Mouse (Mus musculus): Measurements from ENCODE around the gene Ttc39a. TPM values are rescaled to one million over a fixed set of nuclear protein-coding genes. Genes with fewer than 3 reads are reported as not detected.

Gene Ttc39a
- polyA plus RNA-seq (2014; fragmentation: Nextera tagmentation; extraction: Ambion mirVana) = 3.8 and 4.4 TPM in 2 replicates

DNA sequence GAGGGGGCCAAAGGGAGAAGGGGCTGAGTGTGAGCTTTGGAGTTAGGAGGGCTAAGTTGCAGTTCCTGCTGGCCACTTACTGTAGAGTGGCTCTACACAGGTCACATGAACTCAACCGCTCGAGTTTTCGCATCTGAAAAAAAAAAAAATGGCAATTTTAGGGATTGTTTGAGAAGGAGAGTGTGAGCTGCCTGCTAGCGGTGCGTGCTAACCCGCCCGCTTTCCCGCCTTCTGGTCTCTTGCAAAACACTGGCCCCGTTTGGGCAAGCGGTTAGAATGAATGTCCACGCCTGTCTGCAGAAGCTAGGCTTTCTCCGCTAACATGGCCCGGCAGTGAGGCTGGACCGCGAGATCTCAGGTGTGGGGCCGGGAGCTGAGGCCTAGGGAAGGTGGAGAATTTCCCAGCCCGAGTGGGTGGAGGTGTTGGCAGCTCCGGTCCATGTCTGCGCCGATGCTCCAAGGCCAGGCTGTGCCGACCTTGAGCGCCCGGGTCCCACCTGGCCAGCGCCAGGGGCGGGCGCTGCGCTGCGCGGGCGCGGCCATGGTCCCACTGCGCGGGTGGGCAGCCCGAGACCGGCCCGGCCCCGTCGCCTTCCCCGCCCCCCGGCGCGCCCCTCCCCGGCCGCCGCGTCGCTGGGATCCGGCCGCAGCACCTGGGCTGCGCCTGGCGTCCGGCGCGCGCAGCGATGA is at the start of gene Ttc39a:
Gene Ttc39a, plus strand, starts transcription at position 138 of the 690 bp plus-strand sequence.
- peak within 1 kb of the TSS; percentile 61 for H3K9ac ChIP-seq (ENCODE audit: low read length)
- 2% methylated on average over 56 of the region's 56 CpGs for WGBS

GRCm38 (mm10) chr4:109378107-109378506 is 28.3 kb upstream of the Ttc39a start:
- H3K9ac ChIP-seq (ENCODE audit: low read length) = no peak overlapping the region
- H3K36me3 ChIP-seq (ENCODE audit: control insufficient read depth, insufficient read depth, low read length) = no peaks in the 10 kb centered on the region; the same call in 1 of the 2 replicates
- no peak overlapping the region for H3K4me3 ChIP-seq (ENCODE audit: low read depth, low read length)
- H3K27ac ChIP-seq (ENCODE audit: low read depth, low read length) = no peak overlapping the region
- no peak overlapping the region for H3K4me2 ChIP-seq (ENCODE audit: low read depth, low read length, severe bottlenecking)
- H3K9me3 ChIP-seq (ENCODE audit: control insufficient read depth, low read length) = no peaks in the 10 kb centered on the region
- DNase-seq (ENCODE audit: low spot score) = no peak
- no peaks in the 10 kb centered on the region for H3K4me1 ChIP-seq (replicated peaks; ENCODE audit: control insufficient read depth, insufficient read depth, low read length)
- 83% methylated on average over 1 of the region's 1 CpGs for WGBS
- ATAC-seq (replicated peaks; ENCODE audit: low FRiP score) = no peak
- H3K27me3 ChIP-seq (ENCODE audit: control insufficient read depth, insufficient read depth, low read length) = no peaks in the 10 kb centered on the region

More for the DNA sequence above, at the start of gene Ttc39a:
- ATAC-seq (replicated peaks; ENCODE audit: low FRiP score) (peak; percentile 68), DNase-seq (ENCODE audit: low spot score) (peak; percentile 74)
- Histone ChIP-seq H3K27me3 (ENCODE audit: control insufficient read depth, insufficient read depth, low read length) (no peaks in the 10 kb centered on the region), H3K36me3 (ENCODE audit: control insufficient read depth, insufficient read depth, low read length) (no peaks in the 10 kb centered on the region), H3K4me3 (ENCODE audit: low read depth, low read length) (peak within 1 kb of the TSS; percentile 65), H3K27ac (ENCODE audit: low read depth, low read length) (no peak within 1 kb of the TSS; the same call in 1 of the 2 replicates), H3K9me3 (ENCODE audit: control insufficient read depth, low read length) (no peaks in the 10 kb centered on the region), H3K4me2 (ENCODE audit: low read depth, low read length, severe bottlenecking) (peak within 1 kb of the TSS; percentile 77), H3K4me1 (replicated peaks; ENCODE audit: control insufficient read depth, insufficient read depth, low read length) (peaks cover 6% of the 10 kb centered on the region; the same call in 1 of the 2 replicates)

DNA sequence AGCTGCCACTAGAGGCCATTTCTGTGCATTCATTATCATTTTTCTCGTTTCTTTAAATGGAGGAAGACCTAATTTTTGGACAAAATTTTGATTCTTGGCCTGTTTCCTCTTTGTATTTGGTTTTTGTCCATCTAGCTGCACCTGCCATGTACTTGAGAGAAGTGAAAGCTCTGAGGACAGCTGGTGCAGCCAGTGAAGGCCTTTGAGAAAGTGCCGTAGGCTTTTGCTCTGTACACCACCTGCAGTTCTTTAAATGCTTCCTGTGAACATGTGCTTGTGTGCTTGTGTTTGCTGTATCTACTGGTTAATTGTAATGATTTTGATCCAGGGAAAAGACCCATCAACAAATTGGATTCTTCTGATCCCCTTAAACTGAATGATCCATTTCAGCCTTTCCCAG is 24.0 kb upstream of the Ttc39a start:
- H3K4me3 ChIP-seq (ENCODE audit: low read depth, low read length) = no peak overlapping the region
- H3K9me3 ChIP-seq (ENCODE audit: control insufficient read depth, low read length) = no peaks in the 10 kb centered on the region
- no peaks in the 10 kb centered on the region; the same call in 1 of the 2 replicates for H3K36me3 ChIP-seq (ENCODE audit: control insufficient read depth, insufficient read depth, low read length)
- H3K4me1 ChIP-seq (replicated peaks; ENCODE audit: control insufficient read depth, insufficient read depth, low read length) = no peaks in the 10 kb centered on the region
- ATAC-seq (replicated peaks; ENCODE audit: low FRiP score) (no peak), DNase-seq (ENCODE audit: low spot score) (no peak)
- H3K27ac ChIP-seq (ENCODE audit: low read depth, low read length) = no peak overlapping the region
- no peak overlapping the region for H3K9ac ChIP-seq (ENCODE audit: low read length)
- no peaks in the 10 kb centered on the region for H3K27me3 ChIP-seq (ENCODE audit: control insufficient read depth, insufficient read depth, low read length)
- no peak overlapping the region for H3K4me2 ChIP-seq (ENCODE audit: low read depth, low read length, severe bottlenecking)
- 66% methylated on average over 2 of the region's 2 CpGs for WGBS

DNA sequence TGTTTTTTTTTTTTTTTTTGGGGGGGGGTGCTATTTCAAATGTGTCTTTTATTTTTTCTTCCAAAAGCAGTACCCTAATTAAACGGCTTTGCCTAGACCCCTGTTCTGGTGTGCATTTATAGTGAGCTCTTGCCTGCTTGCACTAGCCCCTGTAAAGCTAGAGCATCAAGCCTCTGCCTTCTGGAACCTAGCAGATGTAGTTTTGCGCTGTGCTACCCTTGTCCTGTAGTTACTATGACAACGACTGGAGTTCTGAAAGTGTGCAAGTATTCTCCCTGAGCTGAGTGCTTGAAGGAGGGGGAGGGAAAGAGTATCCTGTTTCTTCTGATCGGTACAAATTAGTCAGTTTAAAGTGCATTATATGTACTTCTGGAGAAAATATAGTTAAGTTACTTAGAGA is 20.8 kb upstream of the Ttc39a start:
- Histone ChIP-seq H3K9me3 (ENCODE audit: control insufficient read depth, low read length) (no peaks in the 10 kb centered on the region), H3K27me3 (ENCODE audit: control insufficient read depth, insufficient read depth, low read length) (no peaks in the 10 kb centered on the region), H3K27ac (ENCODE audit: low read depth, low read length) (no peak overlapping the region), H3K9ac (ENCODE audit: low read length) (no peak overlapping the region), H3K36me3 (ENCODE audit: control insufficient read depth, insufficient read depth, low read length) (no peaks in the 10 kb centered on the region), H3K4me1 (replicated peaks; ENCODE audit: control insufficient read depth, insufficient read depth, low read length) (no peaks in the 10 kb centered on the region), H3K4me3 (ENCODE audit: low read depth, low read length) (no peak overlapping the region), H3K4me2 (ENCODE audit: low read depth, low read length, severe bottlenecking) (no peak overlapping the region)
- 37% methylated on average over 4 of the region's 4 CpGs for WGBS
- ATAC-seq (replicated peaks; ENCODE audit: low FRiP score) (peak; percentile 53; the same call in 1 of the 2 replicates), DNase-seq (ENCODE audit: low spot score) (no peak)

- Histone ChIP-seq H3K9me3 (ENCODE audit: control insufficient read depth, low read length) (no peaks in the 10 kb centered on the region), H3K27me3 (ENCODE audit: control insufficient read depth, insufficient read depth, low read length) (no peaks in the 10 kb centered on the region), H3K36me3 (ENCODE audit: control insufficient read depth, insufficient read depth, low read length) (no peaks in the 10 kb centered on the region), H3K4me3 (ENCODE audit: low read depth, low read length) (no peak overlapping the region), H3K27ac (ENCODE audit: low read depth, low read length) (no peak overlapping the region), H3K4me1 (replicated peaks; ENCODE audit: control insufficient read depth, insufficient read depth, low read length) (no peaks in the 10 kb centered on the region; the same call in 1 of the 2 replicates), H3K4me2 (ENCODE audit: low read depth, low read length, severe bottlenecking) (no peak overlapping the region), H3K9ac (ENCODE audit: low read length) (no peak overlapping the region)
- 86% methylated on average over 6 of the region's 6 CpGs for WGBS
- ATAC-seq (replicated peaks; ENCODE audit: low FRiP score) (no peak), DNase-seq (ENCODE audit: low spot score) (no peak)
These were observed 13.1 kb upstream of the Ttc39a start for GRCm38 (mm10) chr4:109393229-109393779.

- Histone ChIP-seq H3K9me3 (ENCODE audit: control insufficient read depth, low read length) (no peaks in the 10 kb centered on the region), H3K9ac (ENCODE audit: low read length) (0 out of 2 replicates have a peak overlapping the region, but pooled peaks have one; percentile 14), H3K4me3 (ENCODE audit: low read depth, low read length) (no peak overlapping the region), H3K27me3 (ENCODE audit: control insufficient read depth, insufficient read depth, low read length) (no peaks in the 10 kb centered on the region), H3K4me1 (replicated peaks; ENCODE audit: control insufficient read depth, insufficient read depth, low read length) (no peaks in the 10 kb centered on the region; the same call in 1 of the 2 replicates), H3K36me3 (ENCODE audit: control insufficient read depth, insufficient read depth, low read length) (no peaks in the 10 kb centered on the region), H3K4me2 (ENCODE audit: low read depth, low read length, severe bottlenecking) (no peak overlapping the region; the same call in 1 of the 2 replicates), H3K27ac (ENCODE audit: low read depth, low read length) (no peak overlapping the region)
- DNase-seq (ENCODE audit: low spot score) = no peak
- ATAC-seq (replicated peaks; ENCODE audit: low FRiP score) = no peak; the same call in 1 of the 2 replicates
- WGBS = 13% methylated on average over 13 of the region's 13 CpGs
These were observed 12.5 kb upstream of the Ttc39a start for GRCm38 (mm10) chr4:109393902-109394301.

DNA sequence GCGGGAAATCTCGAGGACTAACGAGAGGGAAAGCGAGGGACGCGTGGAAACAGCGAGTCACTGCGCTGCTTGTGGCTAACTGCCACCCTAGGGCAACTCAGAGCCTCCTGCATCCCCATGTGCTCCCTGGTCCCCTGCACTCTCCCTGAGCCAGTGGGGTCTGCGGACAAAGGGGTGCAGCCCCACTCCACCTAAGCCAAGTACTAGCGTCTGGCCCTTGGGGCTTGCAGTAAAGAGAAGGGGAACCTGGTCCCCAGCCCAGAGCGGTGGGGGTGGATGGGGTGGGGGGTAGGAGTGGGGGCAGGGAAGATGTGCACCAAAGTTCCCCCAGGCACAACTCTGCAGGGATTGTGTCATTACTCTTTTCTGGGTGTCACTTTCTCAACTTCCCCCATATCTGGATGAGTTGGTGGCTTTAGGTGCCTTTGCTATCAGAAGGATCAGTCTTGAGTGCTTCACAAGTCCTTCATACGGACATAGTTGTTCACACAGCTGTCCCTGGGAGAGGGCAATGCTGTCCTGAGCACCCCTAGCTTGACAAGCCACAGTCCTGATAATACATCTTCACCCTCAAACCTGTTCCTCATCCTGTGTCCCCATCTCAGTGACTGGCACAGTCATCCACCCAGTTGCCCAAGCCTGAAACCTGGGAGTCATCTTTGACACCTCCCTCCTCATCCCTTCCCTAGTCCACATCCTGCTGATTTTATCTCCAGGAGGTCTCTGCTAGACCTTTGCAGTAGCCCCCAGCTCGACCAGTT is 11.9 kb upstream of the Ttc39a start:
- Histone ChIP-seq H3K36me3 (ENCODE audit: control insufficient read depth, insufficient read depth, low read length) (no peaks in the 10 kb centered on the region), H3K4me3 (ENCODE audit: low read depth, low read length) (no peak overlapping the region), H3K27ac (ENCODE audit: low read depth, low read length) (no peak overlapping the region), H3K4me2 (ENCODE audit: low read depth, low read length, severe bottlenecking) (no peak overlapping the region; the same call in 1 of the 2 replicates), H3K9ac (ENCODE audit: low read length) (no peak overlapping the region), H3K27me3 (ENCODE audit: control insufficient read depth, insufficient read depth, low read length) (no peaks in the 10 kb centered on the region), H3K4me1 (replicated peaks; ENCODE audit: control insufficient read depth, insufficient read depth, low read length) (no peaks in the 10 kb centered on the region; the same call in 1 of the 2 replicates), H3K9me3 (ENCODE audit: control insufficient read depth, low read length) (no peaks in the 10 kb centered on the region)
- ATAC-seq (replicated peaks; ENCODE audit: low FRiP score) (no peak), DNase-seq (ENCODE audit: low spot score) (no peak)
- WGBS = 27% methylated on average over 13 of the region's 13 CpGs

- no peaks in the 10 kb centered on the region for H3K27me3 ChIP-seq (ENCODE audit: control insufficient read depth, insufficient read depth, low read length)
- ATAC-seq (replicated peaks; ENCODE audit: low FRiP score) (no peak), DNase-seq (ENCODE audit: low spot score) (peak; percentile 33)
- H3K36me3 ChIP-seq (ENCODE audit: control insufficient read depth, insufficient read depth, low read length) = no peaks in the 10 kb centered on the region
- H3K9me3 ChIP-seq (ENCODE audit: control insufficient read depth, low read length) = no peaks in the 10 kb centered on the region
- no peak overlapping the region for H3K4me3 ChIP-seq (ENCODE audit: low read depth, low read length)
- no peak overlapping the region for H3K9ac ChIP-seq (ENCODE audit: low read length)
- H3K27ac ChIP-seq (ENCODE audit: low read depth, low read length) = no peak overlapping the region
- WGBS = 85% methylated on average over 10 of the region's 10 CpGs
- H3K4me1 ChIP-seq (replicated peaks; ENCODE audit: control insufficient read depth, insufficient read depth, low read length) = no peaks in the 10 kb centered on the region
- no peak overlapping the region for H3K4me2 ChIP-seq (ENCODE audit: low read depth, low read length, severe bottlenecking)
These were observed 6.0 kb upstream of the Ttc39a start for GRCm38 (mm10) chr4:109400366-109400980.

Measured in forebrain, embryonic 11.5 days (tissue).